Mouse (Mus musculus) stomach, postnatal 0 days (tissue): ENCODE measurements around the gene Depp1.

Experiments
- CTCF ChIP-seq: IDR thresholded peaks from 2 replicates; pipeline ENCODE4 v1.5.1; 2016; ENCODE audit warnings: antibody characterized with exemption, low read depth, mild to moderate bottlenecking, moderate library complexity
- EP300 ChIP-seq: optimal IDR thresholded peaks from 2 replicates; pipeline ENCODE3; 2016; ENCODE audit warnings: antibody characterized with exemption

DNA sequence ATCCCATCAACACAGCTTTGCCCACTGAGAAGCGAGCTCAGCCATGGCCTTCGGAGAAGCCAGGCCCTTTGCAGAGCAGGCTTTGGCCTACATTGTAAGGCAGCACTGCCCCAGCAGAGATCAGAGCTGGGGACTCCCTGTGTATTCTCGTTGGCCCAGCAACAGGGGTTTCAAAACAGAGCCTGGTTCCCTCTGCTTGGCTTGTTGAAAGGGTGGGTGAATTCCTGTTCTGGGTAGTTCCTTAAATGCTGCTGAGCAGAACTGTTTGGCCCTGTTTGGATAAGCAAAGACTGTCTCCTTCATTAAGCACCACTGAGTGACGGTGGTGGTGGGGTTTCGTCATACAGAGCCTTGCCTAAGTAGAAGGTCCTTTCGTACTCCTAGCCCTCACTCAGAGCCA is 13.6 kb downstream of the Depp1 start:
- TF ChIP-seq CTCF = no peak
- TF ChIP-seq EP300 = no peak
